Mouse (Mus musculus) forebrain, embryonic 10.5 days (tissue): ENCODE results near the gene Cdk20. TPM values are rescaled to one million over a fixed set of nuclear protein-coding genes. Genes with fewer than 3 reads are reported as not detected.
"Not testable (repeated sequence)": the region's sequence is repeated elsewhere in the genome, so short reads cannot be mapped to it uniquely, and the experiment has no call there.

Source experiments
- DNase-seq: peaks from one replicate; pipeline ENCODE4 v3.0.0-alpha.2; 2017; ENCODE audit warnings: low spot score; ENCODE audit errors: extremely low spot score
- H3K27ac ChIP-seq: fragments of 300-500 bp; sonication (generic); 2 replicates; pipeline ENCODE4 v1.5.1; 2016; ENCODE audit warnings: mild to moderate bottlenecking
- H3K27me3 ChIP-seq: fragments of 300-500 bp; sonication (generic); 2 replicates; pipeline ENCODE4 v1.6.1; 2016; ENCODE audit warnings: mild to moderate bottlenecking; ENCODE audit not compliant: poor library complexity, severe bottlenecking
- H3K36me3 ChIP-seq: fragments of 300-500 bp; sonication (generic); replicated peaks from 2 replicates; pipeline ENCODE4 v1.6.1; 2016; ENCODE audit warnings: mild to moderate bottlenecking, moderate library complexity
- H3K4me1 ChIP-seq: fragments of 300-500 bp; sonication (generic); 2 replicates; pipeline ENCODE4 v1.6.1; 2016
- H3K4me3 ChIP-seq: fragments of 300-500 bp; sonication (generic); 2 replicates; pipeline ENCODE4 v1.5.1; 2016; ENCODE audit warnings: mild to moderate bottlenecking, moderate library complexity
- H3K9me3 ChIP-seq: fragments of 300-500 bp; sonication (generic); 2 replicates; pipeline ENCODE4 v1.6.1; 2016; ENCODE audit warnings: mild to moderate bottlenecking, moderate library complexity
- WGBS: fragments of 180-500 bp; shearing (Covaris S2); methylation state at CpG from one replicate; pipeline ENCODE4 v1.1.7; 2016; 5-methylcytosine and 5-hydroxymethylcytosine counted together
- polyA plus RNA-seq: library from polyadenylated mRNA; unstranded; fragments of >200 nt; fragmentation: Nextera tagmentation; extraction: Ambion mirVana; gene quantifications from 2 replicates; pipeline ENCODE4 v1.2.1, GENCODE M21; 2016

Gene Cdk20
- polyA plus RNA-seq, 1 experiment from 2014 or later: 10.2 TPM

GRCm38 (mm10) chr13:64429328-64429727 lies 2.8 kb upstream of the Cdk20 start:
- no peaks in the 10 kb centered on the region for H3K36me3 ChIP-seq
- H3K9me3 ChIP-seq: no peaks in the 10 kb centered on the region
- no peak overlapping the region for H3K4me3 ChIP-seq
- H3K27ac ChIP-seq: no peak overlapping the region
- no peak for DNase-seq
- H3K4me1 ChIP-seq: peaks cover 17% of the 10 kb centered on the region
- H3K27me3 ChIP-seq: no peaks in the 10 kb centered on the region
- WGBS: 13% methylated on average over 1 of the region's 1 CpGs

- peaks cover 10% of the 10 kb centered on the region for H3K4me1 ChIP-seq
- no peak overlapping the region for H3K4me3 ChIP-seq
- H3K36me3 ChIP-seq: peaks cover 15% of the 10 kb centered on the region; the same call in 1 of the 2 replicates
- no peak for DNase-seq
- H3K27ac ChIP-seq: no peak overlapping the region
- no peaks in the 10 kb centered on the region for H3K9me3 ChIP-seq
- no peaks in the 10 kb centered on the region for H3K27me3 ChIP-seq
- 76% methylated on average over 7 of the region's 7 CpGs for WGBS
These were observed 5.7 kb downstream of the Cdk20 start for GRCm38 (mm10) chr13:64437801-64438200.

- DNase-seq: peak; percentile 63
- H3K4me1 ChIP-seq: no peaks in the 10 kb centered on the region
- no peak overlapping the region for H3K27ac ChIP-seq
- H3K9me3 ChIP-seq: no peaks in the 10 kb centered on the region
- no peaks in the 10 kb centered on the region for H3K27me3 ChIP-seq
- H3K4me3 ChIP-seq: no peak overlapping the region
- 60% methylated on average over 9 of the region's 9 CpGs for WGBS
- H3K36me3 ChIP-seq: peaks cover 15% of the 10 kb centered on the region; the same call in 1 of the 2 replicates
These were observed 6.8 kb downstream of the Cdk20 start for GRCm38 (mm10) chr13:64438863-64439452.

- WGBS: 87% methylated on average over 5 of the region's 5 CpGs
- H3K36me3 ChIP-seq: peaks cover 15% of the 10 kb centered on the region; the same call in 1 of the 2 replicates
These were observed 7.4 kb downstream of the Cdk20 start for GRCm38 (mm10) chr13:64439471-64439870.

GRCm38 (mm10) chr13:64440592-64440991 lies 8.5 kb downstream of the Cdk20 start:
- no peak for DNase-seq
- 87% methylated on average over 4 of the region's 4 CpGs for WGBS

More at GRCm38 (mm10) chr13:64439471-64439870, 7.4 kb downstream of the Cdk20 start:
- Histone ChIP-seq H3K27ac (no peak overlapping the region), H3K4me3 (no peak overlapping the region), H3K27me3 (no peaks in the 10 kb centered on the region), H3K9me3 (no peaks in the 10 kb centered on the region), H3K4me1 (no peaks in the 10 kb centered on the region)
- DNase-seq: no peak

GRCm38 (mm10) chr13:64443263-64443894 lies 11.3 kb downstream of the Cdk20 start:
- Histone ChIP-seq H3K36me3 (0 out of 2 replicates have a peak, but pooled peaks cover 3% of the 10 kb centered on the region), H3K9me3 (no peaks in the 10 kb centered on the region), H3K27ac (no peak overlapping the region), H3K4me3 (no peak overlapping the region), H3K27me3 (no peaks in the 10 kb centered on the region), H3K4me1 (no peaks in the 10 kb centered on the region)
- 72% methylated on average over 4 of the region's 4 CpGs for WGBS
- peak; percentile 31 for DNase-seq

More at GRCm38 (mm10) chr13:64440592-64440991, 8.5 kb downstream of the Cdk20 start:
- H3K4me1 ChIP-seq: no peaks in the 10 kb centered on the region
- peaks cover 15% of the 10 kb centered on the region; the same call in 1 of the 2 replicates for H3K36me3 ChIP-seq
- H3K4me3 ChIP-seq: no peak overlapping the region
- H3K27me3 ChIP-seq: no peaks in the 10 kb centered on the region
- H3K27ac ChIP-seq: no peak overlapping the region
- H3K9me3 ChIP-seq: no peaks in the 10 kb centered on the region

- Histone ChIP-seq H3K4me3 (no peak overlapping the region), H3K27ac (no peak overlapping the region), H3K36me3 (no peaks in the 10 kb centered on the region), H3K4me1 (no peaks in the 10 kb centered on the region), H3K9me3 (no peaks in the 10 kb centered on the region), H3K27me3 (no peaks in the 10 kb centered on the region)
- DNase-seq: no peak
- WGBS: 83% methylated on average over 9 of the region's 9 CpGs
These were observed 13.3 kb downstream of the Cdk20 start for GRCm38 (mm10) chr13:64445254-64445920.

GRCm38 (mm10) chr13:64447947-64448346 lies 15.8 kb downstream of the Cdk20 start:
- no peaks in the 10 kb centered on the region for H3K4me1 ChIP-seq
- no peak for DNase-seq

GRCm38 (mm10) chr13:64448729-64449128 lies 16.6 kb downstream of the Cdk20 start:
- WGBS: 92% methylated on average over 5 of the region's 5 CpGs
- no peak overlapping the region for H3K27ac ChIP-seq
- H3K9me3 ChIP-seq: no peaks in the 10 kb centered on the region
- DNase-seq: no peak
- no peaks in the 10 kb centered on the region for H3K27me3 ChIP-seq
- H3K4me1 ChIP-seq: no peaks in the 10 kb centered on the region
- H3K4me3 ChIP-seq: no peak overlapping the region
- H3K36me3 ChIP-seq: no peaks in the 10 kb centered on the region

More at GRCm38 (mm10) chr13:64447947-64448346, 15.8 kb downstream of the Cdk20 start:
- Histone ChIP-seq H3K4me3 (no peak overlapping the region), H3K36me3 (no peaks in the 10 kb centered on the region), H3K9me3 (no peaks in the 10 kb centered on the region), H3K27me3 (no peaks in the 10 kb centered on the region), H3K27ac (no peak overlapping the region)
- WGBS: 0% methylated on average over 1 of the region's 1 CpGs

- WGBS: 84% methylated on average over 7 of the region's 7 CpGs
- no peak overlapping the region for H3K27ac ChIP-seq
- H3K9me3 ChIP-seq: no peaks in the 10 kb centered on the region
- H3K4me1 ChIP-seq: no peaks in the 10 kb centered on the region
- no peaks in the 10 kb centered on the region for H3K27me3 ChIP-seq
- no peak for DNase-seq
- H3K36me3 ChIP-seq: no peaks in the 10 kb centered on the region
- no peak overlapping the region for H3K4me3 ChIP-seq
These were observed 18.1 kb downstream of the Cdk20 start for GRCm38 (mm10) chr13:64450001-64450794.

- H3K4me1 ChIP-seq, H3K36me3 ChIP-seq, H3K9me3 ChIP-seq, H3K27ac ChIP-seq, H3K4me3 ChIP-seq, DNase-seq, H3K27me3 ChIP-seq: not testable (repeated sequence)
- WGBS: 95% methylated on average over 19 of the region's 19 CpGs
These were observed 25.3 kb downstream of the Cdk20 start for GRCm38 (mm10) chr13:64457225-64457978.

- no peak overlapping the region for H3K27ac ChIP-seq
- WGBS: 92% methylated on average over 14 of the region's 14 CpGs
- H3K4me3 ChIP-seq: no peak overlapping the region
- DNase-seq: no peak
- H3K36me3 ChIP-seq: no peaks in the 10 kb centered on the region
- H3K9me3 ChIP-seq: 0 out of 2 replicates have a peak, but pooled peaks cover 4% of the 10 kb centered on the region
- no peaks in the 10 kb centered on the region for H3K4me1 ChIP-seq
- H3K27me3 ChIP-seq: no peaks in the 10 kb centered on the region
These were observed 26.1 kb downstream of the Cdk20 start for GRCm38 (mm10) chr13:64458181-64458580.
